Mouse (Mus musculus): ENCODE results near the gene Armc2.

Armc2 gene

GRCm38 (mm10) chr10:41907950-41908349, 110.3 kb downstream of the Armc2 start:
- no peak for DNase-seq (ENCODE audit: low read depth, low spot score)

GRCm38 (mm10) chr10:41907473-41907872, 110.8 kb downstream of the Armc2 start:
- no peak for DNase-seq (ENCODE audit: low read depth, low spot score)

- no peak for DNase-seq (ENCODE audit: low read depth, low spot score)
Measured at GRCm38 (mm10) chr10:41901864-41902263, 116.4 kb downstream of the Armc2 start.

GRCm38 (mm10) chr10:41901456-41901855, 116.8 kb downstream of the Armc2 start:
- DNase-seq (ENCODE audit: low read depth, low spot score) = no peak

- DNase-seq (ENCODE audit: low read depth, low spot score) = no peak
Measured at GRCm38 (mm10) chr10:41896865-41897264, 121.4 kb downstream of the Armc2 start.

GRCm38 (mm10) chr10:41896425-41896824, 121.8 kb downstream of the Armc2 start:
- DNase-seq (ENCODE audit: low read depth, low spot score) = no peak

GRCm38 (mm10) chr10:41893433-41894411, 124.5 kb downstream of the Armc2 start:
- DNase-seq (ENCODE audit: low read depth, low spot score) = peak; percentile 40

- DNase-seq (ENCODE audit: low read depth, low spot score) = no peak
Measured at GRCm38 (mm10) chr10:41891312-41891711, 126.9 kb downstream of the Armc2 start.

GRCm38 (mm10) chr10:41890537-41890936, 127.7 kb downstream of the Armc2 start:
- DNase-seq (ENCODE audit: low read depth, low spot score) = no peak

GRCm38 (mm10) chr10:41889566-41889965, 128.7 kb downstream of the Armc2 start:
- DNase-seq (ENCODE audit: low read depth, low spot score) = no peak

- peak; percentile 70 for DNase-seq (ENCODE audit: low read depth, low spot score)
Measured at GRCm38 (mm10) chr10:41888365-41888941, 129.8 kb downstream of the Armc2 start.

- peak; percentile 96 for DNase-seq (ENCODE audit: low read depth, low spot score)
Measured at GRCm38 (mm10) chr10:41887080-41887821, 131.0 kb downstream of the Armc2 start.

- no peak for DNase-seq (ENCODE audit: low read depth, low spot score)
Measured at GRCm38 (mm10) chr10:41883741-41884575, 134.3 kb downstream of the Armc2 start.

- peak; percentile 27 for DNase-seq (ENCODE audit: low read depth, low spot score)
Measured at GRCm38 (mm10) chr10:41881438-41881837, 136.8 kb downstream of the Armc2 start.

- DNase-seq (ENCODE audit: low read depth, low spot score) = peak; percentile 84
Measured at GRCm38 (mm10) chr10:41880777-41881176, 137.5 kb downstream of the Armc2 start.

- peak; percentile 21 for DNase-seq (ENCODE audit: low read depth, low spot score)
Measured at GRCm38 (mm10) chr10:41880206-41880605, 138.0 kb downstream of the Armc2 start.

- DNase-seq (ENCODE audit: low read depth, low spot score) = peak; percentile 27
Measured at GRCm38 (mm10) chr10:41879675-41880074, 138.6 kb downstream of the Armc2 start.

GRCm38 (mm10) chr10:41878344-41878743, 139.9 kb downstream of the Armc2 start:
- no peak for DNase-seq (ENCODE audit: low read depth, low spot score)

GRCm38 (mm10) chr10:41875624-41876023, 142.6 kb downstream of the Armc2 start:
- no peak for DNase-seq (ENCODE audit: low read depth, low spot score)

GRCm38 (mm10) chr10:41871564-41871963, 146.7 kb downstream of the Armc2 start:
- no peak for DNase-seq (ENCODE audit: low read depth, low spot score)

GRCm38 (mm10) chr10:41870101-41870500, 148.1 kb downstream of the Armc2 start:
- no peak for DNase-seq (ENCODE audit: low read depth, low spot score)
